Mouse (Mus musculus): ENCODE data around the gene Rheb. TPM values are rescaled to one million over a fixed set of nuclear protein-coding genes. Genes with fewer than 3 reads are reported as not detected.

Rheb gene
- total and polyA plus RNA-seq, 3 experiments: 17.0 to 64.1 (median 46.2) TPM

DNA sequence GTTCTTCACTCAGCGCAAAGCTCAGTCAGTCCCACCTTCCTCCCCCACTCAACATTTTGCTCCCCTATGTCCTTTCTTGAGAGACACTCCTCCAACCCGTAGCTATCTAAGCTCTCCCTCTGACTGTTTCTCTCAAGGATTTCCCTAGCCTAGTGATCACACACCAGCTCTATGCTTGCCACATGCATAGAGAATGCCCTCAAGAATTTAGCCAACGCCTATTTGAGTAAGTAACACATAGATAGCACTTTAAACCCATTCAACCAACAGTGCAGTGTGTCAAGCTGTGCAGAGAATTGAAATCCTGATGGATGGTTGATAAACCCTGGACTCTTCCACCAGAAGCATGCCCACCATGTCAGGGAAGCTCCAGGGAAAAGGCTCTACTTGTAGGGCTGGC, 10.5 kb downstream of the Rheb start:
- dilution Hi-C loops (cut with MboI; ENCODE audit: extremely low pct_ligation_motif_present, extremely low pct_unique_long_range_greater_than_20kb, low sequenced_read_pairs) (no loop called here), in situ Hi-C loops (cut with MboI; ENCODE audit: low pct_ligation_motif_present, low pct_unique_long_range_greater_than_20kb, low sequenced_read_pairs) (no loop called here)
- DNase-seq (ENCODE audit: extremely low read depth): no peak
- H3K27me3 ChIP-seq (replicated peaks): no peaks in the 10 kb centered on the region
- H3K4me3 ChIP-seq (replicated peaks in 1 of 3; ENCODE audit: low read depth in 2 of 3, low read length in 2 of 3, poor library complexity in 1 of 3): no peak overlapping the region
- no peak overlapping the region for H3K4me2 ChIP-seq (ENCODE audit: insufficient read depth, low read depth, poor library complexity, severe bottlenecking)
- H3K9ac ChIP-seq (ENCODE audit: insufficient read depth, low read depth): no peak overlapping the region
- H3K79me2 ChIP-seq (replicated peaks; ENCODE audit: control insufficient read depth, extremely low read depth, insufficient read depth, poor library complexity, severe bottlenecking): peaks cover 87% of the 10 kb centered on the region
- peaks cover 0 to 16% of the 10 kb centered on the region in 2 experiments for H3K36me3 ChIP-seq (replicated peaks in 1 of 2; ENCODE audit: control insufficient read depth in 1 of 2, insufficient read depth in 1 of 2, low read length in 1 of 2)
- peaks cover 9 to 37% of the 10 kb centered on the region in 2 experiments; a peak in 3 of 4 replicates for H3K4me1 ChIP-seq (ENCODE audit: control insufficient read depth in 1 of 2, insufficient read depth in 2 of 2)
- no peak for TF ChIP-seq ZMIZ1 (IDR thresholded peaks at IDR 0.05; ENCODE audit: low read depth, low read length)
- no peak for TF ChIP-seq GABPA (IDR thresholded peaks at IDR 0.05; ENCODE audit: insufficient replicate concordance, low read depth, low read length)
- H3K27ac ChIP-seq (ENCODE audit: insufficient read depth, low read depth): no peak overlapping the region
- no peaks in the 10 kb centered on the region for H3K9me3 ChIP-seq (replicated peaks; ENCODE audit: low read length)

DNA sequence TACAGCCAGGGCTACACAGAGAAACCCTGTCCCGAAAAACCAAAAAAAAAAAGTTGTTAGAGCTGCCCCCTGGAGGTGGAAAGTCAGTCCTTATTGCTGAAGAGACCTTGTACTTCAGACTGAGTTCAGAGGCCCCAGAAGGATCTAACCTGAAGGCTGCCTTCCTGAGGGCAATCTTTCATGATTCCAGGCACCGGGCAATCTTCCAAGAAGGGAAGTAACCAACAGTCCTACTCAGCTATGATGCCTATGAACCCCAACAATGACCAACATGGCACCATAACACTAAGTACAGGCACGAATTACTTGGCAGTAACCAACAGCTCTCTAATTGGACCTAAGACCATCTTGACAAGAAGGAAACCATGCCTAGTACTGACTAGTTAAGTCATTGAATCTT, 14.0 kb downstream of the Rheb start:
- H3K79me2 ChIP-seq (replicated peaks; ENCODE audit: control insufficient read depth, extremely low read depth, insufficient read depth, poor library complexity, severe bottlenecking): peaks cover 83% of the 10 kb centered on the region
- no peak overlapping the region for H3K4me2 ChIP-seq (ENCODE audit: insufficient read depth, low read depth, poor library complexity, severe bottlenecking)
- H3K9me3 ChIP-seq (replicated peaks; ENCODE audit: low read length): no peaks in the 10 kb centered on the region
- H3K4me1 ChIP-seq (ENCODE audit: control insufficient read depth in 1 of 2, insufficient read depth in 2 of 2): peaks cover 26 to 59% of the 10 kb centered on the region in 2 experiments
- H3K27me3 ChIP-seq (replicated peaks): no peaks in the 10 kb centered on the region
- H3K9ac ChIP-seq (ENCODE audit: insufficient read depth, low read depth): no peak overlapping the region
- in situ Hi-C loops (cut with MboI; ENCODE audit: low pct_ligation_motif_present, low pct_unique_long_range_greater_than_20kb, low sequenced_read_pairs): no loop called here
- no peak for DNase-seq (ENCODE audit: extremely low read depth)
- TF ChIP-seq CHD1 (IDR thresholded peaks at IDR 0.05; ENCODE audit: low read depth, low read length): no peak
- peak in 1 of 2 experiments; percentile 19; a peak in 2 of 4 replicates for TF ChIP-seq CTCF (conservative IDR thresholded peaks at IDR 0.05 in 1 of 2, IDR thresholded peaks at IDR 0.05 in 1 of 2; ENCODE audit: low read depth in 2 of 2, low read length in 2 of 2)
- H3K36me3 ChIP-seq (replicated peaks in 1 of 2; ENCODE audit: control insufficient read depth in 1 of 2, insufficient read depth in 1 of 2, low read length in 1 of 2): peaks cover 0 to 15% of the 10 kb centered on the region in 2 experiments
- dilution Hi-C loops (cut with MboI; ENCODE audit: extremely low pct_ligation_motif_present, extremely low pct_unique_long_range_greater_than_20kb, low sequenced_read_pairs): no loop called here
- no peak overlapping the region for H3K4me3 ChIP-seq (replicated peaks in 1 of 3; ENCODE audit: low read depth in 2 of 3, low read length in 2 of 3, poor library complexity in 1 of 3)
- H3K27ac ChIP-seq (ENCODE audit: insufficient read depth, low read depth): no peak overlapping the region

DNA sequence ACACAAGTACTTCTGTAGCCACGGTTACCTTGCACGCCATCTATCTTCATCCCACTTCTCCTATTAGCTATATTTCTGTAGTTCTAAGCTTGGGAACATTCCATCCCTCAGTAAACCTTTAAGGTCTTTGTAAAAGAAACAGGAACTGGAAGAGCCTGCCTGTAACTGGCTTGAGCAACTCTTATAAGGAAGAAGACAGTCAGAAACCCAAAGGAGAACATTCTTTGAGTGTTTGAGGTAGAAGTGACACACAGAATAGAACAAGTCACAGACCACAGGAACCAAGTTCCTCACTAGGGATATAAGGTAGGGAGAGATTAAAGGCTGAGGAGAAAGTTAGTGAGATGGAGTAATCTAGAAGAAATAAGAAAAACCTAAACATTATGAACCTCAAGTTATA, 15.3 kb downstream of the Rheb start:
- H3K27ac ChIP-seq (ENCODE audit: insufficient read depth, low read depth): no peak overlapping the region
- dilution Hi-C loops (cut with MboI; ENCODE audit: extremely low pct_ligation_motif_present, extremely low pct_unique_long_range_greater_than_20kb, low sequenced_read_pairs): no loop called here
- H3K36me3 ChIP-seq (replicated peaks in 1 of 2; ENCODE audit: control insufficient read depth in 1 of 2, insufficient read depth in 1 of 2, low read length in 1 of 2): peaks cover 0 to 15% of the 10 kb centered on the region in 2 experiments
- no peak overlapping the region for H3K4me2 ChIP-seq (ENCODE audit: insufficient read depth, low read depth, poor library complexity, severe bottlenecking)
- peaks cover 31 to 71% of the 10 kb centered on the region in 2 experiments for H3K4me1 ChIP-seq (ENCODE audit: control insufficient read depth in 1 of 2, insufficient read depth in 2 of 2)
- H3K27me3 ChIP-seq (replicated peaks): no peaks in the 10 kb centered on the region
- no peak overlapping the region for H3K9ac ChIP-seq (ENCODE audit: insufficient read depth, low read depth)
- H3K79me2 ChIP-seq (replicated peaks; ENCODE audit: control insufficient read depth, extremely low read depth, insufficient read depth, poor library complexity, severe bottlenecking): peaks cover 85% of the 10 kb centered on the region
- in situ Hi-C loops (cut with MboI; ENCODE audit: low pct_ligation_motif_present, low pct_unique_long_range_greater_than_20kb, low sequenced_read_pairs): no loop called here
- TF ChIP-seq USF2 (conservative IDR thresholded peaks at IDR 0.05; ENCODE audit: low read depth, low read length): no peak
- 0 out of 2 replicates have a peak, but pooled peaks have one; percentile 10 for TF ChIP-seq EP300 (IDR thresholded peaks at IDR 0.05; ENCODE audit: low read length)
- no peaks in the 10 kb centered on the region for H3K9me3 ChIP-seq (replicated peaks; ENCODE audit: low read length)
- no peak for DNase-seq (ENCODE audit: extremely low read depth)
- no peak overlapping the region for H3K4me3 ChIP-seq (replicated peaks in 1 of 3; ENCODE audit: low read depth in 2 of 3, low read length in 2 of 3, poor library complexity in 1 of 3)
